Mouse (Mus musculus): ENCODE data around the gene Top2a.

The Top2a gene

DNA sequence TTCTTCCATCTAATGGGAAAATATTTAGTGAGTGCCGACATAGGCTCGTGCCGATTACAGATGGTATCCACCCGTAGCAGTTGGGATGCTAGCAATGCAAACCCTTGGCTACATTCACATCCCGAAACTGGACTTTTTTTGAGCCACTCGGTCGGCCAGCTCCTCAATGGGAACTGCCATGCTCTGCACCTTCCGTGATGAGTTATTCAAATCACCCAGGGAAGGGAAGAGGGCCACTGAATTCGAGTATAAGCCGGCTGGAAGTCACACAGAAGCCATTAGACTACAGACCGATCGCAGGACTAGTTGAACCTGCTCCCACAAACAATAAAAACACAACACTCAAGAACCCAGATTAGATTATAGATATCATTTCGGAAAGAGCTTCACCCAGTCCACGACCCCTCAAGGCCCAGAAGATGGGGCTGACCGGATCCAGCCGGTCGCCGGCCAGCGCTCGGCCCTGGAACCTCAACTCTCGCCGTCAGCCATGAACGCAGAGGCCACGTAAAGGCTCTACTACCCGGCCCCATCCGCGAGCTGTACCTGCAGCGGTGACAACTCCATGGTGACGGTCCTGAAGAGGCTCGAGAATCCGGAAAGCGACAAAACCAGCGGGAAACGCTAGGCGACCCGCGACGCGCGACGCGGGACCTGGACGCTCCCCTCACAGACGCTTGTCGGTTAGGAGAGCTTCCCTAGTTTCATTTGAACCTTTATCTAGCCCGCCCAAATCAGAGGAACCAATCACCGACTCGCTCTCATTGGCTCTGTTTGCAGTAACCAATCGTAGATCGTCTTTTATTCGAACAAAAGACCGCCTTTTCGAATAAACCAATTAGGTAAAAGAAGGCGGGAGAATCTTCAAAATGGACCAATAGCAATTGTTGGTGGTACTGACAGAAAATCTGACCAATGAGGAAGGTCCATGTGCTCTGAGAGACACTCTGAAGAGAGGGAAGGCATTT, at the start of gene Top2a:
Gene Top2a (minus strand): TSS at position 690 of the 968 bp plus-strand sequence.
- peak; percentile 85 for DNase-seq (ENCODE audit: low spot score)

DNA sequence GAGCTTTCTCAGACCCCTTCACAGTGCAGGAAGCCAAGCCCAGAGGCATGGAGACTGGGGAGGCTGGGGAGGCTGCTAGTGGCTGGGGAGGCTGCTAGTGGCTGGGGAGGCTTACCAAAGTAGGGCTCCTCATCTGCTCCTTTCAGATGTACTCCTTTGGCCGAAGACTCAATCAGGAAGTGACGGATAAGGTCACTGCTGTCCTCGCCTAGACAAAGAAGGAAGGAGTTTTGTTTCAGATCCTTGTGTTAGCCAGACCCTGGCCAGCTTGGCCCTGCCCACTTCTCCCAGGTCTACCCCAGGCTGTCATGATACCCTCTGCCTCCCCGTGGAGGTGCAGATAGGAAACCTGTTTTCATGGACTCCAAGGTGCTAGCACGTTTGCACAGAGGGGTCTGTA, 49.8 kb upstream of the Top2a start:
- no peak for DNase-seq (ENCODE audit: low spot score)

DNA sequence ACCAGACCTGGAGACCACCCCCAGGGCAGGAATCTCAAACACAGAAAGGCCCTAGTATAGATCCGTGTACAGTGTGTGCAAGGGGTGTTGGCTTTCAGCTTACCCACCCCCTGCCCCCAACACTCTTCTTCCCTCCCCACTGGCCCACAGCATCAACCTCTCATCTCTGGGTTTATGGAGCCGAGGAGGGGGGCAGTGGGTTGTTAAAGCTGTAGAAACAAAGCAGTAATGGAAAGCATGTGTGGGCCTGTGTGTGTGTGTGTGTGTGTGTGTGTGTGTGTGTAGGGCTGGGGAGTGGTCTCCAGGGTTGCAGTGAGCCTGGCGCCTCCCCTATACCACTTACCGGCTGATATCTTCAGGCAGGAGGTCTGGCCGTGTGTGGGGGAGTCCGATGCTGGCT, 47.9 kb upstream of the Top2a start:
- no peak for DNase-seq (ENCODE audit: low spot score)

DNA sequence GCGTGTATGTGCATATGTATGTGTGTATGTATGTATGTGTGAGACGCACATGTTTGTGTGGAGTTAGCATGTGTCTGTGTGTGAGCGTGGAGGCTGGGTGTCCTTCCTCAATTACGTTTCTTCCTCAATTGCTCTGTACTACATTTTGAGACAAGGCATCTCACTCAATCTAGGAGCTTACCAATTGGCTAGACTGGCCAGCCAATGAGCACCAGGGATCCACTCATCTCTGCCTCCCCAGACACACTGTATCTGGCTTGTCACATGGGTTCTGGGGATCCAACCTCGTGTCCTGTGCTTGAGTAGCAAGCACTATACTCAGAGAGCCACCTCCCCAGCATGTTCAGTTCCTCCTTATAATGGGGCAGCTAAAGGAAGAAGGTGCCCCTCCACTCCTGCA, 44.5 kb upstream of the Top2a start:
- DNase-seq (ENCODE audit: low spot score) = no peak

DNA sequence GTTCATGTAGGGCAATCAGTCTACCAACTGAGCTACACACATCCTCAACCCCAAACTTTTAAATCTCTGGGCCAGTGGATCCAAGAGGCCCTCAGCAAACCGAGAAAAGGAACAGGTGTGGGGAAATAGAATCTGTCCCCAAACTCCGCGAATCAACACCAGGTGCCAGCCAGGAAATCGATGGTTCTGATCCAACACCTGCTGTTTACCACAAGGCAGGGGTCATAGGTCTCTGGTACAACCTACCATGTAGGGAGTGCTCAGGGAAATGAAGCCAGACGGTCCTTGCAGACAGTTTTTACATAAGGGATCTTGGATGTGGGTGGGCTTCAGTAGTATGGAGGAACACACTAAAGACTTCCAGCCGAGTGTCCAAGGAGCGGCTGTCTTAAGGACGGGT, 43.6 kb upstream of the Top2a start:
- DNase-seq (ENCODE audit: low spot score) = no peak

DNA sequence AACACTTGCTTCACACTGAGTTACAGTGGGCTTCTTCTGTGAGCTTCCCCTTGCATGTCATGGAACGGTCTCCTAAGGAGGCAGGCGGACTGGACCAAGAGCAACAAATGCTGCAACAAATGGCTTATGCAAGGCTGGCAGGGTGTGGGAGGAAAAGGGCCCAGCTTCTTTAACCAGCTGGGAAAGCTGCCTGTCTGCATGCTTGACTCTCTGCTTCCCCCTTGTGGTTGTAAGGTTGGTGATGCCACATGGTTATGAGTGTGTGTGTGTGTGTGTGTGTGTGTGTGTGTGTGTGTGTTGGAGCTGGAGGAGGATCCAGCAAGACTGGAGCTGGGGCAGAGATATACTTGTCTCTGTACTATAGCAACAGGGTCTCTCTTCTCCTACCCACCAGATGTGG, 42.0 kb upstream of the Top2a start:
- peak; percentile 66 for DNase-seq (ENCODE audit: low spot score)

DNA sequence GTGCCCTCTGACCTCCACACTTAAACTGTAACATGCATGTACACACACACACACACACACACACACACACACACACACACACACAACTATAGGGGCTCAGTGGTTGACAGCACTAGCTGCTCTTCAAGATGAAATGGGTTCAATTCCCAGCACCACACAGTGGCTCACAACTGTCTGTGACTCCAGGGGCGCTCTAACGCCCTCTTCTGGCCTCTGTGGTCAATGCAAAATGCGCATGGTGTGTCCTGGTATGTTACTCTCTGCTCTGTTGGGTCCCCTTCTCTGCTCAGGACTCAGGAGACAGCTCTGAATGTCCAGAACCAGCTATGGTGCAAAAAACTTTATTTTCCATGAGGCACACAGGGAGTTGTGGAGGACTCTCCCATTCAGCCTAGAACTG, 41.4 kb upstream of the Top2a start:
- no peak for DNase-seq (ENCODE audit: low spot score)

DNA sequence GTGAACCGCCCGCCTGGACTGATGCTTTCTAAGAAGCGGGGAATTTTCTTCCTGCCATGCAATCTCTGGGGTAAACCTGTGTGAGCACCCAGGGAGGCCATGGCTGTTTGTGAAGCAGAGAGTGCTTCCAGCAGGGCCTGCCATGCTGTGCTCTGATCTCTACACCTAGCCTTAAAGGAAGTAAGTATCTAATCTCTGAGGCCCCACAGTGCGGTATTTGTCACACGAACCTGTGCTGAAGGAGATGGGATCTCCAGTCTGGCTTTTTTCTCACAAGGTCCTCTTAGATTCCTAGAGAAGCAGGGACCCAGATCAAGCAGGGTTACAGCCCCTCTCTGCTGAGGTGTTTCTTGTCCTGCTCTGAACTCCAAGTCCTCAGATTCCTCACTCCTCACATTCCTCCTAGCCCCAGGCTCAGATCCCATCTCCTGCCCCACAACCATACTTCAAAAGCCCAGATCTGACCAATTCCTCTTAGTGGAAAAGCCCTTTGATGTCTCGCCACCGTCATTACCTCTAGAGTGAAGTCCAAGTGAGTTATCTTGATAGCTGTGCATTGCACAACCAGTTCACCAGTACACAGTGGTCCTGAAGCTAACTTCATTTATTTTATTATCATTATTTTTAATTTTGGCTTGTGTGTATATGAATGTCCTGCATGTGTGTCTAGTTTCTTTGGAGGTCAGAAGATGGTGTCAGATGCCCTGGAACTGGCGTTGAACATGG, 39.6 kb upstream of the Top2a start:
- DNase-seq (ENCODE audit: low spot score) = no peak

DNA sequence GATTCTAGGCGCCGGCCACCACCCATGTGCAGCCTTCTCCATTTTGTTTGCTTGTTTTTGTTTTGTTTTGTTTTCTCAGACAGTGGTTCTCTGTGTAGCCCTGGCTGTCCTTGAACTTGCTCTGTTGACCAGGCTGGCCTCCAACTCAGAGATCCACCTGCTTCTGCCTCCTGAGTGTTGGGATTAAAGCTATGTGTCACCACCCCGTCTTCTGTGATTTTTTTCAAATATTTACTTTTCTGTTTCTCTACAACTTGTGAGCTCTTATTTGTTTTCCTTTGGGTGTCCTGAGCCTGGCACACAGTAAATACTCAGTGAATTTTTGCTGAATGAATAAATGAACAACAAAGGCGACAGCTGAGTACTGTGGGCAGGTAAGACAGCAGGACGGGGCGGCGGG, 38.7 kb upstream of the Top2a start:
- DNase-seq (ENCODE audit: low spot score) = no peak

DNA sequence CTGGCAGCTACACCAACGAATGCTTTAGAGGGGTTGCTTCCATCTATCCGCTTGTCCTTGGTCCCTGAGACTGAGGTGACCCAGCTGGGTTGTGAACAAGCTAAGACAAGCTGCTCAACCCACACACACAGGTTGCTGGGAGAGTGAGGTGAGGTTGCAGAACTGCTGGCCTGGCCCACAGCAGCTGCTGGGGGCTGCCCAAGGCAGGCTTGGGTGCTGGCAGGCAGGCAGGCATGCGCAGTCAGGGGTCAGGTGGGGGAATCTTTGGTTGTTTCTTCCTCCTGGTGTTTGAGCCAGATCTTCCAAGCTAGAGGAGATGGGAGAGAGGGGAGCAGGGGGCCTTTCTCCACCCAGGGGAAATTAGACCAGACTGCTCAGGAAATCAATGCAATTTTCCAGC, 36.4 kb upstream of the Top2a start:
- DNase-seq (ENCODE audit: low spot score) = peak; percentile 69

DNA sequence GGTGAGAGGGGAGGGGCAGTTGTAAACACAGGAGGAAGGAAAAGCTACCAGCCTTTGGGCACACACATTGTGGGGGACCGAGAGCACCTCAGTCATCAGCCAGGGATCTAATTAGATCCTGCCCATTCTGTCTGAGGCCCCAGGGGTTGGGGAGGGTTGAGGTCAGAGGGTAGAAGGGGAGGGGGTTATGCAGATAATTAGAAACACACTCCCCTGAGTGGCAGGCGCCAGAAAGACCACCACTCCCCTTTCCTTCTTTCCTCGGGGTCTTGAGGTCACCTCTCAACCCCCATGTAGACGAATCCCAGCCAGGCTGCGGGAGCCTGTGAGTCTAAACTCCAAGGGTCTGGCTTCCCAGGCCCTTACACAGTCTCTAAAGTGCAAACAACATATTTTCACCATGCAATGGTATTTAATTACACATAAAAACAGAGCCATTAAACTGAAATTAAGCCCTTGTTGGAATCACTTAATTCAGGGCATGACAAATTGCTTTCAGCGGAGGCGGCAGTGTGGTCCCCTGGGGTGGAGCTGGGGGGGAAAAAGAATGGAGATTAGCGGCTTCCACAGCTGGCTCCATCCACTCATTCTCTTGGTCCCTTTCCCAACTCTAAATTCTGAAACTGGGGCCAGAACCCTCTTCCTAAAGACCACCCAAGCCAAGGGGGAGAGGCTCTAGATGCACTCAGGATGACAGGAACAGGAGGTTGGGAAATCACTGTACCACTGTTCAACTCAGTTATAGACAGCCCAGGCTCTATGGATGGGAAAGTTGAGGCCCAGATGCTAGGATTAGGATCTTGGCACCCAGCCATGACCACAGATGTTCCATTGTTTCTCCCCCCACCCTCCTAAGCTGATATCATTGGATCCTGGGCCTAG, 31.8 kb upstream of the Top2a start:
- no peak for DNase-seq (ENCODE audit: low spot score)

DNA sequence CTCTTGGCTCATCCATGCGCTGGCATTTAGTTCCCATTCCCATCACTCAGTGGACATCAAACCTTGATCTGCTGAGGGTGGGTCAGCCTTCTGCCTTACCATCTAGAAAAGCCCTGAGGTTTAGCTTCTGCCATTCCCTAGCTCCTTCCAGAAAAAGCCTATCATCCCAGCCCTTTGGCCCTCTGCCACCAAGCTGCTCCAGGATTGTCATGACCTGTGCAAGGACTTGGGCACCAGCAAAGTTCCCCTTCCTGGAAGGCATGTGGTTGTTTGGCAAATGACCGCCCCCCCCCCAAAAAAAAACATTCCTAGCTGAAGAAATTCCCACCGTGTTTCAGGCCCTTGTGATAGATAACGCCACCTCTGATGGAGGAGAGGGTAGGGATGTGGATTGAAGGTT, 31.2 kb upstream of the Top2a start:
- DNase-seq (ENCODE audit: low spot score) = peak; percentile 59

DNA sequence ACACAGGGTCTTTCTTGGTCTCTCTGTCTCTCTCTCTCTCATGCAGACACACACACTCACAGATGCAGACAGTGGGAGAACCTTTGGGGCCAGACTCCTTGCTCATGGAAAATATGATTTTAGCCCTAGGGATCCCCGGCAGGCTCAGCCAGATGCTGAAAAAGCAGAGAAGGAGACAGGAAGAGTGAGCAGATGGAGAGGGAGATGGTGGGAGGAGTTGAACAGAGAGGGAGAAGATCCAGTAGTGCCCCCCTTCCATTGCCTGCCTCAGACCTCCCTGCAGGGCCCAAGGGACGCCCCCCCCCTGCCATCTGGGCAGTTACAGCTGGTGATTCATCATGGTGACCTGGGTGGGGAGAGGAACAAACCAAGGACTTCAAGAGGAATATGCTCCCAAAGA, 23.7 kb upstream of the Top2a start:
- DNase-seq (ENCODE audit: low spot score) = no peak

DNA sequence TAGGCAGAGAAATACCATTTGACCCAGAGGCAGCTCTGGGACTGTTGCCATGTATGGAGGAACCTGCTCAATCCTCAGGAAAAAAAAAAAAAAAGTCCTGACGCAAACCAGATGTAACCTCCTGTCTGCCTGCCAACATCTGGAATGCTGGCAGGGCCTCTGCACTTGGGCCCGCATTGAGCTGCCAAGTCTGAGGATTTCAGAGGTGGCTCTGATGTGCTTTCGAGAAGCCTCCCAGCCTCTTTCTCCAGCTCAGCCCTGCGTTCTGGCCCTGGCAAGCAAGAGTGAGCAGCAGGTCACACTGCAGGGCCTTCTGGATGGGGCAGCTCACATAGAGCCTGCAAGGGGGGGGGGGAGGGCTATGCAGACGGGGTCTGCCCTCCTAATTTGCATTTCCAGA, 23.1 kb upstream of the Top2a start:
- DNase-seq (ENCODE audit: low spot score) = peak; percentile 61

DNA sequence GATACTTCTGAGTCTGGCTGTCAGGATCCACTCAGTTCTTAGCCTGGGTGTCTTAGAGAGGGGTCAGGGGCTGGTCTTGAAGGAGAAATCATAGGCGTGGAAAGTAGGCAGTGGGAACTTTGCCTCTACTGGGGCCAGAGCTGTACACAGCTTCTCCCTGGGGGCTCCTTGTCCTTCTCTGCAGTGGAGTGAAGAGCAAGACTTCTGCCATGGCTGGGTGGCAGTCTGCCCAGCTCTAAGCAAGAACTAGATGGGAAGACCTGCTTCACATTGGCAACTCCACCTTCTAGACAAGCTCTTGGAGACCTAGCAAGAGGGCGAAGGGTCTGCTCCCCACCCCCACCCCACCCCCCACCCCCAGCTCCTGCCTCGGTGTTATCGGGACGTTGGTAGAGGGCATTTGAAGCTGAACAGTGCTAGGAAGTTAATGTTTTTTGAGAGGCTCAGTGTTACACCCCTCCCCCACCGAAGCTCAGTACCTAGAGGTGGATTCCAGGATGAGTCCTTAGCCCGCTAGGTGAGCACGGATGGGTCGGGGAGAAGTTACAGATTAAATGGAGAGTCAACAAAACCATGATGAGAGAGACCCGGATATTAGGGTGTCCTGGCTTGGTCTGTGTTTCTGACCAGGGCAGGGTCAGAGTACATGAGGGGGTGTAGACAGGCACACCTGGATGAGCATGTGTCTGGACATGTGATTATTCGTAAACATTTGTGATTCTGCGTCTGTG, 21.3 kb upstream of the Top2a start:
- no peak for DNase-seq (ENCODE audit: low spot score)

DNA sequence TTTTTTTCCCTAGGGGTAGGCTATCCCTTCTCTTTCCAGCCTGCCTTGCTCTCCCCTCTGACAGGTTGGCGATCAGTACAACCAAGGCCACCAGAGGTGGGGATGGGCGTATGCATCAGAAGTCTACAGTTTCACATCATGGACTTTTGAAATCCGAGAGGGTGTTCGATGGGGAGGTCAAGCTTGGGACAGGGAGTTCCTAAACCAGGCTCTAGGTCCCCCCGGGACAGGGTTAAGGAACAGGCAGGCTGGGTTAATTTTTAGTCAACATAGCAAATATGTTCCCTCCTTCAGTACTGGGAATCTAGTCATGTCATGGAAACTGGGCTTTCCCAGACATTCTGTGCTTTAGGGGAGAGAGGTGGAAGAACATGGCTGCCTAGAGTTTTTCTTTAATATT, 20.3 kb upstream of the Top2a start:
- no peak for DNase-seq (ENCODE audit: low spot score)

DNA sequence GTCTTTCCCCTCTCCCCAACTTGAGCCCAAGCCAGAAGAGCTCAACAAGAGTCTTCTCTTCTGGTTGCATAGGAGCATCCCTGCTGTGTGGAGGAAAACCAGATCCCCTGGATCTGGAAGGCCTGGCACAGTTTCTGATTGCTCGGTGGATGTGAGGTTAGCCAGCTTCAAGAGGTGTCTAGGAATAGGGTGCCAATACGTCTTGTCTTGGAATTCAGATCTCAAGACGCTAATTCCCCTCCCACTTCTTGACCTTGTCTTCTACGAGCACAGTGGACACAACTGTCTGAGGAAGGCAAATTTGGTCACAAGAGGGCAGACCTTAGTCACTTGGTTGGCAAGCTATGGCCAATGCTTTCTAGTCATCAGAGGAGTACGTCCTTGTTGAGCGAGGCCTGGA, 19.6 kb upstream of the Top2a start:
- no peak for DNase-seq (ENCODE audit: low spot score)

DNA sequence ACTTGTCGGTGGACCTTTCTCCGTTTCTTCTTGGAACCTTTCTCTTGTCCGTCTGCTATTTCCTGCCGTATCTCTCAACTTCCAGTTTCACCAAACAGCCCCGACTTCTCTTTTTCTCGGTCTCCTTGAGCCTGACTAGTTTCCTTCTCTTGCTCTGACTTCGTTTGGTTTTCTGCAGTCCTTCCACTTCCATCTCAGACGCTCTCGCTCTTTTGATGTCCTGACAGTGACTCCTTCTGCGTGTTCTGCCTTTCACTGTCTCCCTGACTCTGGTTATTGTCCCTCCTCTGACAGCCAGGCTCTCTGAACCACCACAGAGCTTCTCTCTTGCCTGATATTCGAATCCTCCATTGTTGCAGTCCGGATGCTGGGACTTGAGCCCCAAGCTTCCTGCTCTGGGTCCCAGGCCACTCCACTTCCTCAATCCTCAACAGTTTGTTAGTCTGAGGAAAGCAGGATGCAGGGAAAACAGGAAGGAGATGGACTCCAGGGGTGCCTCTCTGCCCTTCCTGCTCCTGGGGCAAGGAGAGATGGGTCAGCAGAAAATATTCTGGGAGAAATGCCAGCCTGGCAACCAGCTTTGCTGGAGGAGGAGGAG, 18.9 kb upstream of the Top2a start:
- no peak for DNase-seq (ENCODE audit: low spot score)

DNA sequence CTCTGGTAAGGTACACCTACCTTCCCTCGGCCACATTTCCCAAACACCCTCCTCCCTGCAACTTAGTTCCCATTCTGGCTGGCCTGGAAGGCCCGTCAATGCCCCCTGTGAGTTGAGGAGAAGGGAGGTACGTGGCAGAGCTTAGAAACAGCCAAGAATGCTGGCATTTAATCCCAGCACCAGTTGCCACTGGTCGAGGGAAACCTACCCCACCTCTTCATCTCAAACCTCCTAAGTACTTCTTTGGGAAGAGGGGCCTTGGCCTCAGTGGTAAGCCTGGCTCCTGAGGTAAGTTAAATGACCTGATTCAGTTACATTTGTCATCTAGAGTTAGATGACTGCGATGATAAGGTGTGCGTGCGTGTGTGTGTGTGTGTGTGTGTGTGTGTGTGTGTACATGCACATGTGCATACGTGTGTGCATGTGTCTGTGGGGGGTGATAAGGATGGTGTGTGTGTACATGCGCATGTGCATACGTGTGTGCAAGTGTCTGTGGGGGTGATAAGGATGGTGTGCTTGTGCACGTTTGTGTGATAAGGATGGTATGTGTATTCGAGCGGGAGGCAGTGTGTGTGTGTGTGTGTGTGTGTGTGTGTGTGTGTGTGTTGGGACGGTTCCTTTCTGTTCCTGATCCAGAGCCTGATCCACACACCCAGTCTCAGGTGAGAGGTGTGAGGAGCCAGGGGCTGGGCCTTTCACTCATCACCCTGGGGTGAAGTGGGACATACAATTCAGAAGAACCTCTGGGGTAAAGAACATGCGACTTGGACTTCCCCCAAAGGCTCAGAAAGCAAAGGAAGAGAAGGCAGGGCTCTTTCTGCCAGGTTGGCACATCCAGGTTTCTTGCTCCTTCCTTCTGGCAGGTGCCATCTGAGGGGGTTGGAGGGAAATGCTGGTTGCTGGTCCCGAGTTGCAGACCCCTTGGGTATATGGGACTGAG, 18.1 kb upstream of the Top2a start:
- no peak for DNase-seq (ENCODE audit: low spot score)

Data from ovary, postnatal 36 days (tissue).